Mouse (Mus musculus) lung, postnatal 0 days (tissue): ENCODE results near the gene Serinc3. TPM values are rescaled to one million over a fixed set of nuclear protein-coding genes. Genes with fewer than 3 reads are reported as not detected.

ENCODE experiments used
- ATAC-seq: fragments of 200-750 bp; cut with Nextera tagmentation; 2 replicates; pipeline ENCODE4 v1.8.0; 2017; ENCODE audit warnings: moderate library complexity
- DNase-seq: peaks from one replicate; pipeline ENCODE4 v3.0.0-alpha.2; 2016; ENCODE audit warnings: low spot score
- H3K27ac ChIP-seq: fragments of 300-500 bp; sonication (generic); 2 replicates; pipeline ENCODE4 v1.5.1; 2014; ENCODE audit warnings: antibody characterized with exemption, mild to moderate bottlenecking, low read length, mixed read lengths
- H3K27me3 ChIP-seq: fragments of 300-500 bp; sonication (generic); replicated peaks from 2 replicates; pipeline ENCODE4 v1.6.1; 2014; ENCODE audit warnings: low read length, mixed read lengths; ENCODE audit not compliant: insufficient read depth
- H3K36me3 ChIP-seq: fragments of 300-500 bp; sonication (generic); 2 replicates; pipeline ENCODE4 v1.6.1; 2014; ENCODE audit warnings: low read length, mixed read lengths; ENCODE audit not compliant: insufficient read depth
- H3K4me1 ChIP-seq: fragments of 300-500 bp; sonication (generic); 2 replicates; pipeline ENCODE4 v1.6.1; 2014; ENCODE audit warnings: antibody characterized with exemption, low read depth, low read length, mixed read lengths; ENCODE audit not compliant: insufficient read depth
- H3K4me2 ChIP-seq: fragments of 300-500 bp; sonication (generic); replicated peaks from 2 replicates; pipeline ENCODE4 v1.6.1; 2014; ENCODE audit warnings: low read depth, mild to moderate bottlenecking, low read length, moderate library complexity, mixed read lengths
- H3K4me3 ChIP-seq: fragments of 300-500 bp; sonication (generic); 2 replicates; pipeline ENCODE4 v1.5.1; 2014; ENCODE audit warnings: low read depth, low read length
- H3K9ac ChIP-seq: fragments of 300-500 bp; sonication (generic); replicated peaks from 2 replicates; pipeline ENCODE4 v1.6.1; 2014; ENCODE audit warnings: low read depth, mild to moderate bottlenecking
- H3K9me3 ChIP-seq: fragments of 300-500 bp; sonication (generic); 2 replicates; pipeline ENCODE4 v1.6.1; 2016; ENCODE audit warnings: low read length, mixed read lengths
- CTCF ChIP-seq: IDR thresholded peaks from 2 replicates; pipeline ENCODE4 v1.5.1; 2016; ENCODE audit warnings: antibody characterized with exemption, mild to moderate bottlenecking
- EP300 ChIP-seq: IDR thresholded peaks from 2 replicates; pipeline ENCODE4 v1.6.1; 2016; ENCODE audit warnings: antibody characterized with exemption, mild to moderate bottlenecking, control low read depth
- WGBS: fragments of 180-500 bp; shearing (Covaris S2); extraction: QIAGEN DNeasy Blood & Tissue Kit; methylation state at CpG from one replicate; pipeline ENCODE4 v1.1.7; 2014; 5-methylcytosine and 5-hydroxymethylcytosine counted together
- polyA plus RNA-seq: library from polyadenylated mRNA; unstranded; fragments of >200 nt; fragmentation: Nextera tagmentation; extraction: Ambion mirVana; gene quantifications from 2 replicates; pipeline ENCODE4 v1.2.1, GENCODE M21; 2015

Serinc3 gene
- polyA plus RNA-seq, 1 experiment from 2014 or later: 106 TPM

DNA sequence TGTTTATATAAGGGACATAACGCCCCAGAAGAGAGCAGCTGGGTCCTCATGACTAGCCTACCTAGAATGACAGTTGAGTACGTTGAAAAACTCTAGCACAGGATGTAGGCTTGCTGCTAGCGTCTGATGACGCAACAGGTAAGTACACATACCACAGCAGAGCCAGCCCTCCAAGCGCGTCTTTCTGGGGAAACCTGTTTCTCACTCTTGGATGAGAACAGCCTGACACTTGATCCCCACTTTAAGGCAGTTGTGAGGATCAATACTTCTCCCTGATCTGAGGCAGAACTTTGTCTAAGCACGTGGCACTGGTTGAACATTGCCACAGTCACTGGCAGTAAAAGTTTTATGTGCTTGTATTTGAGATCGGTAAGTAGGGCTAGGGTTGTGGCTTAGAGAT lies 24.5 kb downstream of the Serinc3 start:
- ATAC-seq (peak; percentile 81), DNase-seq (peak; percentile 83)
- peak overlapping the region; percentile 51; the same call in 1 of the 2 replicates for H3K27ac ChIP-seq
- H3K4me2 ChIP-seq: no peak overlapping the region
- peaks cover 29% of the 10 kb centered on the region; the same call in 1 of the 2 replicates for H3K36me3 ChIP-seq
- no peak overlapping the region for H3K9ac ChIP-seq
- no peak overlapping the region for H3K4me3 ChIP-seq
- 56% methylated on average over 8 of the region's 8 CpGs for WGBS
- no peaks in the 10 kb centered on the region for H3K9me3 ChIP-seq
- TF ChIP-seq EP300: no peak
- no peak for TF ChIP-seq CTCF
- H3K27me3 ChIP-seq: no peaks in the 10 kb centered on the region
- no peaks in the 10 kb centered on the region for H3K4me1 ChIP-seq

DNA sequence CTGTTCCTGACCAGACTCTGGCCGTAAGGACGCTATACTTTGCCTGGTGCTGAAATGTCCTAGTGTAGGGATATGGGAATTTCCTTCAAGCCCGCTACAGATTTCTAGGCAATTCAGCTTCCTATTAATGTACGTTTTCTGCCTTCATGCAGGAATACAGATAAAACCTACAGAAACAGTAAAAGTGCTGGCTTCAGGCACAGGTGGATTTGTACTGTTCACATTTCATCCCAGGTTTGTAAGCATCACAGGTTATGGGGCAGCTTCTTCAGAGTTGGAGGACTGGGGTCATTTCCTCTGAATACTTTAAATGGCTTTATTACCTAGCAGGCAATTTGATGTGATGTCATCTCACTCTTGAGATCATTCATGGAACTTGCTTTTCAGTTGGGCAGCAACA lies 27.1 kb downstream of the Serinc3 start:
- H3K4me1 ChIP-seq: no peaks in the 10 kb centered on the region
- TF ChIP-seq EP300 (no peak), CTCF (no peak)
- 88% methylated on average over 4 of the region's 4 CpGs for WGBS
- no peaks in the 10 kb centered on the region for H3K27me3 ChIP-seq
- ATAC-seq (no peak), DNase-seq (no peak)
- H3K36me3 ChIP-seq: peaks cover 28% of the 10 kb centered on the region
- no peak overlapping the region for H3K4me2 ChIP-seq
- H3K27ac ChIP-seq: no peak overlapping the region
- H3K4me3 ChIP-seq: no peak overlapping the region
- H3K9ac ChIP-seq: no peak overlapping the region
- H3K9me3 ChIP-seq: no peaks in the 10 kb centered on the region

DNA sequence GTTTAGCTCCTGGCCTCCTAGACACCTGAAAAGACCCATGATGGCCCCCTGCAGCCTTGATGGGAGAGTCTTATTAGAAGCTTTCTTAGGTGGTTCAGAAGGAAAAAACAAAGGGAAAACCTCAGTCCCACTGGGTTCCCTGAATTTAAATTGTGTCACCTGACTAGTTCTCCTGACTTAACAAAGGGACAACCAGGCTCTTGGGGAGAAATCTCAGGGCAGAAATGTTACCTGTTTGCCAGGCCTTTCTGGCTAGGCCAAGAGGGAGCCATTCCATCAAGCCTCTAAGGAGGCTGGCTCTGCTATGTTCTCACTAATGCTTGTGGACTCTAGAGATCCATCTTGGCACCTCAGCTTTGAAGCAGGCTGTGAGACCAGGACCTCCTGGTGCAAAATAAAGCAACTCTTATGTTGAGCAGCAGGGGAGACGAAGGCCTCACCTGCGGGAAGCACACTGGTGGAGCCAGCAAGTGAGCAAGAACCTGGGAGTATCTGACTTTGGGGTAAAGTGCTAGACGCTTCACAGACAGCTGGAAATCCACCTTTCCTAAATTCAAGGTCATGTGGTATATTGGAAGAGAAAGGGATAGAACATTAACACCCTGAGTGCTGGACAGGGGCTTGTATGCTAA lies 27.6 kb downstream of the Serinc3 start:
- 82% methylated on average over 3 of the region's 3 CpGs for WGBS
- no peak for TF ChIP-seq EP300
- TF ChIP-seq CTCF: no peak
- no peak for ATAC-seq
- H3K9me3 ChIP-seq: no peaks in the 10 kb centered on the region
- no peaks in the 10 kb centered on the region for H3K27me3 ChIP-seq
- H3K36me3 ChIP-seq: peaks cover 28% of the 10 kb centered on the region
- no peak overlapping the region for H3K4me3 ChIP-seq
- no peak for DNase-seq
- H3K9ac ChIP-seq: no peak overlapping the region
- H3K4me2 ChIP-seq: no peak overlapping the region
- no peaks in the 10 kb centered on the region for H3K4me1 ChIP-seq
- no peak overlapping the region for H3K27ac ChIP-seq

DNA sequence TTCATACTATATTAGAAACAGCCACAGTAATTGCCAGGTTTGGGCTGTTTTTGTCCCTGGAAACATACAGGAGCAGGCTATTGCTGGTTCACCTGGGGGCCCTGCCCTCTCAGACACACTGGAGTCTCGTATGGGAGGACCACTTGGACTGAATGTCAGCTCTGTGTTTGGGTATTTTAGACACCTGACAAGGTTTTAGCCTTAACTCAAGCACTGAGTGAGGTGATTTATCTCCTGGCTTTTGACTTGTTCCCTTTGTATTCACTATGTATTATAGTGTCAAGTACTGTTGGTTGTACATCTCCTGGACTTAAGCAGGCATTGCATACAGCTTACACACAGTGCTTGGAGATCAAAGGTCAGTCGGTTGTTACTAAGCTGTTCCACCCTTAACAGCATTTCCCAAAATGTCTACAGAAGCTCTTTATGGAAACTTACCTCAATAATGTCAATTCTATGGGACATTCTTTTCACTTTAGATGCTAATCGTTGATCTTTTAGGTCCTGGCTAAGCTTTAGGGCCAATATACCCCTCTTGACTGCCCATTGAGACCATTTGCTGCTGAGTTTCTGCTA lies 28.2 kb downstream of the Serinc3 start:
- DNase-seq (no peak), ATAC-seq (no peak)
- 68% methylated on average over 3 of the region's 3 CpGs for WGBS
- Histone ChIP-seq H3K9ac (no peak overlapping the region), H3K36me3 (peaks cover 34% of the 10 kb centered on the region), H3K4me2 (no peak overlapping the region), H3K27ac (no peak overlapping the region), H3K4me3 (no peak overlapping the region), H3K27me3 (no peaks in the 10 kb centered on the region), H3K4me1 (no peaks in the 10 kb centered on the region), H3K9me3 (no peaks in the 10 kb centered on the region)
- TF ChIP-seq CTCF (no peak), EP300 (no peak)

DNA sequence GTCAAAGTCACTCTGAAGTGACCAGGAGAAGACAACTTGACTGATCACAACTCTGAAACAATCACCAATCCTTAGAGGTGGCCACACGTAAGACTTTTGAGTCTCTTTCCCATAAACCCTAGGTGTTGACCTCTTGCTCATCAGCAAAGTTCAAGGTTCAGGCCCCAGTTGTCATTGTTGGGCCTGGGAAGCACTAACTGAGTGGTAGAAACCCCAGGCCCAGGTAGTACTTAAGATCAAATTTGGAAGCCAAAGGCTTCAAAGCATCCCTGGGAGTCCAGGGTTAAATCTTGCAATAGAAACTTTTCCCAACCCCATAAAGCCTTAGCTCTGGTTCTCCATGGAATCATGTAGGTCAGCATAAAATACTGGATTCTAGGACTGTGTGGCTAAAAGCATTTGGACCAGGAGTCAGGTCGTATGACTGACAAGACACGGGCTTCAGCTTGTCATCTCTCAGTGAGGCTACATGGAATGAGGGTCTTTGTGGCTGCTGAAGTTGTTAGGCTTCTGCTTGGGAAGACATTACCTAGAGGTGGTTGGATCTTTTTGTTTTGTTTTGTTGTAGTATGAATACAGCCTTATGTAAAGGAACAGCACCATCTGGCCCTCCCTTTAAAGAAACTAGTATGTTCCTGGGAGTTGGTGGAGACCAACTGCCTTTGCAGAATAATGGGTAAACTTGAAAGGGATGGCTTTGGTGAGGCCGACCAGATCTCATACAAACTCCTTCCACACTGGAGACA lies 28.9 kb downstream of the Serinc3 start:
- no peak for ATAC-seq
- Histone ChIP-seq H3K4me1 (no peaks in the 10 kb centered on the region), H3K27ac (no peak overlapping the region), H3K9me3 (no peaks in the 10 kb centered on the region), H3K4me3 (no peak overlapping the region), H3K9ac (no peak overlapping the region), H3K36me3 (peaks cover 36% of the 10 kb centered on the region), H3K4me2 (no peak overlapping the region), H3K27me3 (no peaks in the 10 kb centered on the region)
- DNase-seq: no peak
- 81% methylated on average over 4 of the region's 4 CpGs for WGBS
- TF ChIP-seq CTCF (no peak), EP300 (no peak)

DNA sequence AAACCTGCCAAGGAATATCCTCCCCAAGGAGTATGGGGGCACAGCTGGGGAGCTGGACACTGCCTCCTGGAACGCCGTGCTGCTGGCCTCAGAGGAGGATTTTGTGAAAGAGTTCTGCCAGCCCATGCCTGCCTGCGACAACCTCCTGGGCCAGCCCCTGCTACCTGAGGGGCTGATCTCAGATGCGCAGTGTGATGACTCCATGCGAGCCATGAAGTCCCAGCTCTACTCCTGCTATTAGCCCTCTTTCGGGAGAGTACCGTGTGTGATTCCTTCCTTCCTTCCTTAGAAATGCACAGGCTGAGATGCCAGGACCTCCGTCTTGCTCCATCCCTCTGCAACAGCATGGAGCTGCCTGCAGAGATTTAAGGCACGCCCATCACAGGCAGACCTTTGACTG lies 29.5 kb downstream of the Serinc3 start:
- no peak overlapping the region for H3K9ac ChIP-seq
- H3K9me3 ChIP-seq: no peaks in the 10 kb centered on the region
- ATAC-seq (no peak), DNase-seq (no peak)
- H3K4me3 ChIP-seq: no peak overlapping the region
- no peaks in the 10 kb centered on the region for H3K4me1 ChIP-seq
- H3K36me3 ChIP-seq: peaks cover 35% of the 10 kb centered on the region
- no peak overlapping the region for H3K4me2 ChIP-seq
- H3K27me3 ChIP-seq: no peaks in the 10 kb centered on the region
- TF ChIP-seq CTCF (no peak), EP300 (no peak)
- H3K27ac ChIP-seq: no peak overlapping the region
- WGBS: 90% methylated on average over 9 of the region's 9 CpGs
